Mouse (Mus musculus) layer of hippocampus, adult 11-12 months (tissue): ENCODE data around the gene Tmem25.

Experiments used
- DNase-seq: peaks from one replicate; pipeline ENCODE4 v3.0.0; 2022; ENCODE audit warnings: low spot score

Gene Tmem25

GRCm38 (mm10) chr9:44799102-44799957 lies at the start of gene Tmem25:
Gene Tmem25 (minus strand): TSS chr9:44799307.
- DNase-seq: peak; percentile 86

- no peak for DNase-seq
Observed at GRCm38 (mm10) chr9:44847446-44847845, 48.3 kb upstream of the Tmem25 start.

GRCm38 (mm10) chr9:44841241-44841640 lies 42.1 kb upstream of the Tmem25 start:
- DNase-seq: no peak

GRCm38 (mm10) chr9:44836439-44836838 lies 37.3 kb upstream of the Tmem25 start:
- peak; percentile 65 for DNase-seq

GRCm38 (mm10) chr9:44832356-44832755 lies 33.2 kb upstream of the Tmem25 start:
- no peak for DNase-seq

- no peak for DNase-seq
Observed at GRCm38 (mm10) chr9:44830506-44830905, 31.4 kb upstream of the Tmem25 start.

- peak; percentile 36 for DNase-seq
Observed at GRCm38 (mm10) chr9:44828944-44829343, 29.8 kb upstream of the Tmem25 start.

- no peak for DNase-seq
Observed at GRCm38 (mm10) chr9:44826660-44827059, 27.6 kb upstream of the Tmem25 start.

- DNase-seq: no peak
Observed at GRCm38 (mm10) chr9:44819920-44820827, 21.1 kb upstream of the Tmem25 start.

GRCm38 (mm10) chr9:44817522-44817921 lies 18.4 kb upstream of the Tmem25 start:
- peak; percentile 39 for DNase-seq

- DNase-seq: no peak
Observed at GRCm38 (mm10) chr9:44814179-44814578, 15.1 kb upstream of the Tmem25 start.

GRCm38 (mm10) chr9:44810316-44810715 lies 11.2 kb upstream of the Tmem25 start:
- no peak for DNase-seq

GRCm38 (mm10) chr9:44807778-44808177 lies 8.7 kb upstream of the Tmem25 start:
- DNase-seq: no peak

- DNase-seq: no peak
Observed at GRCm38 (mm10) chr9:44807141-44807540, 8.0 kb upstream of the Tmem25 start.

GRCm38 (mm10) chr9:44805536-44805935 lies 6.4 kb upstream of the Tmem25 start:
- DNase-seq: no peak

- DNase-seq: no peak
Observed at GRCm38 (mm10) chr9:44804678-44805077, 5.6 kb upstream of the Tmem25 start.

GRCm38 (mm10) chr9:44802808-44803450 lies 3.8 kb upstream of the Tmem25 start, which contains the start of gene Ttc36:
Gene Ttc36 (minus strand): TSS chr9:44803072.
- DNase-seq: no peak

GRCm38 (mm10) chr9:44801669-44802068 lies 2.6 kb upstream of the Tmem25 start:
- no peak for DNase-seq

GRCm38 (mm10) chr9:44799958-44800324 lies 834 bp upstream of the Tmem25 start:
- DNase-seq: no peak

GRCm38 (mm10) chr9:44798298-44798697 lies 809 bp downstream of the Tmem25 start:
- DNase-seq: no peak

- no peak for DNase-seq
Observed at GRCm38 (mm10) chr9:44792842-44793241, 6.3 kb downstream of the Tmem25 start.
